Mouse (Mus musculus): ENCODE measurements at regions not wholly inside any gene's neighbourhood (a gene's known extent, or its start where the extent isn't known, plus 50 kb on each side); places are given as distances from the start of the nearest gene placed in this dataset.

DNA sequence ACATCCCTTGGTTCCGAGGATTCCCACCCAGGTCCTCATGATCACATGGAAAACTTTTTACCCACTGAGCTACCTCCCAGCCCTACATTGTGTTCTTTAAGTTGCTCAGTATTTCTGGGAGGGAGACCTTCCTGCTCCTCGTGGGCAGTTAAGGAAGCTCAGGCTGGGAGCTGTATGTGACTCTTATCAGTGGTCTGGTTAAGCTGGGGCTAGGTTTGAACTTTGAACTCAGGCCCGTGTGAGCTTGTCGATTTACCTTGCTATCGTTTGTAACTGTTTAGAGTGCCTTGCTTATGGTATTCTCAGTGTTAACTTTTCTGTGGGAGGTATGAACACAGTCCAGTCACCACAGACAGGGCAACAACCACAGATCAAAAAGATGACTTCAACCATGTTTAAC lies 68.4 kb upstream of the Tpm1 start:
- DNase-seq (ENCODE audit: low spot score) = no peak

DNA sequence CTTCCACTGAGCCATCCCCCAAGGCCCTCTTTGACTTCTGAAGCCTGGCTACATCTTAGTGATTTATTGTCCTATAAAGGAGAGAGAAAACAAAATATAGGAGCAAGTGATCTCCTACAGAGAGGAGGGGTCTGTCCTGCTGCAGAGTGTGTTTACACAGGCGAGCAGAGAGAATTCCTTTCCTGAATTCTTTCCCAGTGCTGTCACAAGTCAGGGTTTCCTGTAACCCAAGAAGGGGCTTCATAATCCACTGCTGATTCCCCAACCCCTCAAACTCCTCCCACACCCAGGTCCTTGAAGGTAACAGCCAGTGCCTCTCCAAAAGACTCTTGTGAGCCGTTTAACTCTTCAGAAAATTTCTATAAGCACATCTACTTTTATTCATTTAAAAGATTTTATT lies 66.8 kb upstream of the Tpm1 start:
- DNase-seq (ENCODE audit: low spot score) = no peak

DNA sequence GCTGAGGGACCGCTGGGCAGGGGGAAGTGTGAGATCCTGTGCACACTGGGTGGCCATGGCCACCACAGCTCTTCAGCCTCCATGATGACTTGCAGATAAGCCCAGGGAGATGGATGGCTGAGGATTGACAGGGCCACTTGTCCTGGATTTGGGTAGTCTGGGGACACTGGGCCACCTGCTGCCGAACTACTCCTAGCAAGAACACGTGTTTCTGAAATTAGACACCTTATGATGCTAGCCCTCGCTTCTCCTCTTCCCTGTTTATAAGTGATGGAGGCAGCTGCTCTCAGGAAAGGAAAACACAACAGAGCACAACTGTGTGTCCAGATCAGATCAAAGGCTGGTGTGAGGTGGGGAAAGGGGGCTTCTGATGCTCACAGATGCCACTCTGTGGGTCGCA lies 64.9 kb upstream of the Tpm1 start:
- peak; percentile 77 for DNase-seq (ENCODE audit: low spot score)

DNA sequence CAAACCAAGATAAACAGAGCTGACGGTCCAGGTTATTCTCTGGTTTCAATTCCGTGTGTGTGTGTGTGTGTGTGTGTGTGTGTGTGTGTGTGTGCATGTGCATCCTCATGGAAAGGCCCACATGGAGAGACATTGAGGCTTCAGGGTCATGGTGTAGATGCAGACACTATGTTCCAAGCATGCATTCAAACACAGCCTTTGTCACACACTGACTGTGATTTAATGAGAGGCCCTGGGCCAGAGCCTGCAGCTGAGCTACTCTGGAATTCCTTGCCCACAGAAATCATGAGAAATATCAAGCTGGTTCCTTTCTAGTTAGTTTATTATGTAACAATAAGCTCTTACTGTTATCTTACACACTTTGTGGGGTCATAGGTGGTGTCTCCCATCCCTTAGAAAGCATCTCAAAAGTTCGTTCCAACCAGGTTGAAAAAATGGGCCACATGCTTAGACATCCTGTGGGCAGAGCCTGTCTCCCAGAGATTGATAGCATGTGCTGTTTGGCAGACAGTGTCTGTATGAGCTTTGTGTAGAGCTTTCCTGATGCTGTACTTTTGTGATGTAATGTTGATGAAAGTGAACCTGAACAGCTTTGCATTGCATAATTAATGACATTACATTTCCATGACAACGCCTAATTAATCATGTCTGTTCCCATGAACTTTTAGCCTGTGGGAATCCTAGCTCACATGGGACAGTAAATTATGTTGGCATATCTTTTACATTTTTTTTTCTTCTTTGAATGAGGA lies 62.8 kb upstream of the Tpm1 start:
- DNase-seq (ENCODE audit: low spot score) = no peak

DNA sequence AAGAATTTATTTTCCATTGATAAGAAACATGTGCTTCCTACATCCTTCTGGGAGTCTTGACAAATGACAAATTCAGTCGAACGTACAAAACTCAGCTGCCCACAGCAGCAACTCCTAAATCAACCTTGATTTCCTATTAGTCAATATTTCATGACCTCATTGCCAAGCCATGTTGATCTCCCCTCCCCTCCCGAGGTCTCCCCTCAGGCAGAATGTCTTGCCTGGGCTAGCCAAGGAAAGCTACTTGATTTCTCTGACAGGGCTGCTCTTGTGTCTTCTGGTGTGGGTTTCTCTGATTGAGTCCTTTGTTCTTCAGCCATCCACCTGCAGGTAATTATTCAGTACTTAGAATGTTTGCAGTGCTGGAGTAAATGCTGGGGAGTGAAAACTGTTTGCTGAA lies 58.7 kb upstream of the Tpm1 start:
- DNase-seq (ENCODE audit: low spot score) = no peak

GRCm38 (mm10) chr9:67105867-67106266 lies 56.7 kb upstream of the Tpm1 start:
- no peak for DNase-seq (ENCODE audit: low spot score)

- DNase-seq (ENCODE audit: low spot score) = no peak
These were observed 56.0 kb upstream of the Tpm1 start for GRCm38 (mm10) chr9:67105216-67105615.

- no peak for DNase-seq (ENCODE audit: low spot score)
These were observed 55.4 kb upstream of the Tpm1 start for GRCm38 (mm10) chr9:67104616-67105015.

DNA sequence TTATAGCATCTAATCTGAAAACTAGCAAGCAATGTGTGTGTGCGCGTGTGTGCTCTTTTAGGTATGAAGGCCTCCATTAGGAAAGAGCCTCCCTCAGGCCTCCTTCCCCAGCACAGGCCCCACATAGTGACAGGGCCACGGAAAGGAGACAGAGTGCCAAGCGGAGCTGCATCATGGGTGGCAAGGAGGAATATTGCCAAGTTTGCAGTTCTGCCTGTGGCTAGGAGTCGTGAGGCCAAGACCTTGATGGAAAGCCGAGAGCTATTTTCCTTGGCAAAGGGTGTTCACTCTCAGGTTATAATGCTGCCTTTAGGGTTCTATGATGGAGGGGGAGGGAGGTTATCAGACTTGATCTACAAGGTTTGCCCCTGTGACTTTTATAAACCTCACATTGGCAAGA lies 53.4 kb upstream of the Tpm1 start:
- peak; percentile 20 for DNase-seq (ENCODE audit: low spot score)

DNA sequence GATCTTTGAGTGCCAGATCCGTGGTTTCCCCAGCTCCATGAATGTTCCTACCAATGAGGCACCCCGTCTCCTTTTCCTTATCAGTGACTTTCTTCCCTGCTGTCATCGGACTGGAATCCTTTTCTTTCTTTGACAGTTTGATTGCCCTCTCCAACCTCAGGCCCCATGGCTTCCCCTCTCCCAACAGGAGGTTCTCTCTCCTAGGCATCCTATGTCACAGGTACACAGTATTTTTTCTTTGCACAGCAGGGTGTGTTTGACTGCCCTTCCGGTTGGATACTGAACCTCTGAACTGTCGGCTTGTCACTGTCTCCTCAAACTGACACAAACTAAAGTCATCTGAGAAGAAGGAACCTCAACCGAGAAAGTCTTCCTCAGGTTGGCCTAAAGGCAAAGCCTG lies 50.3 kb upstream of the Tpm1 start:
- no peak for DNase-seq (ENCODE audit: low spot score)
